Mouse (Mus musculus): Measurements from ENCODE around the gene Nelfa.

DNA sequence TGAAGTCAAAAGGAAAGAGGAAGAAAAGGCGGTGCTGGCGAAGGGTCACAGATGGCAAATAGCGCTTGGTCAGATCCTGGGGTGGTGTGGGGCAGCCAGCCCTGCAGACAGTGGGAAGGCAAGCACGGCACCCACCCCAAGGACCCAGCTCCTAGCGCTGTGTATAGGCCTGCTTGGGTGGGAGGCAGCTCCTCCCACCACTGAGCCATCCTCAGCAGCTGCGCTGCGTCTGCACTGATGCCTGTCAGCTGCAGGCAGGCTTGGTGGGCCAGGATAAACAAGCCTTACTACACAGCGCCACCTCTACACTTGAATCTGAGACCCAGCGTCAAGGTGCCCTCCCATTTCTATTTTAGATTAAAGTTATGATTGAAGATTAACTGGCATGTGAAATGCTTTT is 41.1 kb downstream of the Nelfa start:
- TF ChIP-seq POLR2A (IDR thresholded peaks at IDR 0.05; ENCODE audit: low read depth, low read length) (no peak), CTCF (IDR thresholded peaks at IDR 0.05; ENCODE audit: borderline replicate concordance, insufficient read depth, low read length) (no peak)

All from embryonic fibroblast, embryonic 13.5 days (primary cell).